Mouse (Mus musculus) small intestine, adult 2 months (tissue): ENCODE data around the gene Gzmm.

Experiments used
- CTCF ChIP-seq: fragments of 200-500 bp; IDR thresholded peaks from 2 replicates; pipeline ENCODE4 v1.5.1; 2012; ENCODE audit warnings: low read depth, mild to moderate bottlenecking, control low read depth, inconsistent platforms, low read length, moderate library complexity, mixed read lengths; ENCODE audit not compliant: insufficient replicate concordance, insufficient read length; ENCODE audit errors: extremely low read depth
- POLR2A ChIP-seq: fragments of 200-500 bp; IDR thresholded peaks from 2 replicates; pipeline ENCODE4 v1.6.1; 2012; ENCODE audit warnings: low read depth, mild to moderate bottlenecking, control low read depth, inconsistent platforms, low read length, moderate library complexity

GRCm38 (mm10) chr10:79694379-79694655, 5.5 kb downstream of the Gzmm start:
- TF ChIP-seq CTCF (no peak), POLR2A (no peak)
